Mouse (Mus musculus) neural tube, embryonic 13.5 days (tissue): ENCODE data around the gene Shroom4. TPM values are rescaled to one million over a fixed set of nuclear protein-coding genes. Genes with fewer than 3 reads are reported as not detected.

ENCODE experiments used
- ATAC-seq: fragments of 200-750 bp; cut with Nextera tagmentation; 2 replicates; pipeline ENCODE4 v1.8.0; 2017; ENCODE audit warnings: low read depth, mild to moderate bottlenecking, moderate TSS enrichment, moderate library complexity
- H3K27ac ChIP-seq: fragments of 300-500 bp; sonication (generic); replicated peaks from 2 replicates; pipeline ENCODE4 v1.5.1; 2015; ENCODE audit warnings: moderate library complexity, mild to moderate bottlenecking, inconsistent platforms
- H3K27me3 ChIP-seq: fragments of 300-500 bp; sonication (generic); 2 replicates; pipeline ENCODE4 v1.6.1; 2015; ENCODE audit warnings: mild to moderate bottlenecking, inconsistent platforms
- H3K36me3 ChIP-seq: fragments of 300-500 bp; sonication (generic); 2 replicates; pipeline ENCODE4 v1.6.1; 2015; ENCODE audit warnings: mild to moderate bottlenecking, inconsistent platforms
- H3K4me1 ChIP-seq: fragments of 300-500 bp; sonication (generic); replicated peaks from 2 replicates; pipeline ENCODE4 v1.6.1; 2015; ENCODE audit warnings: inconsistent platforms
- H3K4me2 ChIP-seq: fragments of 300-500 bp; sonication (generic); 2 replicates; pipeline ENCODE4 v1.6.1; 2015; ENCODE audit warnings: inconsistent platforms, mild to moderate bottlenecking, moderate library complexity
- H3K4me3 ChIP-seq: fragments of 300-500 bp; sonication (generic); 2 replicates; pipeline ENCODE4 v1.5.1; 2015; ENCODE audit warnings: mild to moderate bottlenecking, inconsistent platforms
- H3K9ac ChIP-seq: fragments of 300-500 bp; sonication (generic); 2 replicates; pipeline ENCODE4 v1.6.1; 2015; ENCODE audit warnings: moderate library complexity, mild to moderate bottlenecking, inconsistent platforms
- H3K9me3 ChIP-seq: fragments of 300-500 bp; sonication (generic); 2 replicates; pipeline ENCODE4 v1.6.1; 2016; ENCODE audit warnings: inconsistent platforms
- WGBS: fragments of 180-500 bp; shearing (Covaris S2); methylation state at CpG from one replicate; pipeline ENCODE4 v1.1.7; 2015; 5-methylcytosine and 5-hydroxymethylcytosine counted together
- polyA plus RNA-seq: library from polyadenylated mRNA; unstranded; fragments of >200 nt; fragmentation: Nextera tagmentation; extraction: Ambion mirVana; gene quantifications from 2 replicates; pipeline ENCODE4 v1.2.1, GENCODE M21; 2015

Gene Shroom4
- polyA plus RNA-seq: 1.6 and 2.2 TPM in 2 replicates

- WGBS: 11% methylated on average over 54 of the region's 55 CpGs
- Histone ChIP-seq H3K9ac (peak within 1 kb of the TSS; percentile 74), H3K9me3 (no peaks in the 10 kb centered on the region), H3K4me1 (peaks cover 8% of the 10 kb centered on the region; the same call in 1 of the 2 replicates), H3K4me2 (peak within 1 kb of the TSS; percentile 65), H3K4me3 (peak within 1 kb of the TSS; percentile 59), H3K36me3 (no peaks in the 10 kb centered on the region), H3K27ac (peak within 1 kb of the TSS; percentile 71), H3K27me3 (no peaks in the 10 kb centered on the region)
- peak; percentile 96 for ATAC-seq
These were observed at the start of gene Shroom4 for GRCm38 (mm10) chrX:6399626-6400397. TSS of gene Shroom4 (plus strand) at chrX:6399854.

- Histone ChIP-seq H3K36me3 (no peaks in the 10 kb centered on the region), H3K27ac (no peak overlapping the region), H3K4me3 (no peak overlapping the region), H3K9me3 (no peaks in the 10 kb centered on the region), H3K9ac (no peak overlapping the region), H3K27me3 (no peaks in the 10 kb centered on the region), H3K4me1 (no peaks in the 10 kb centered on the region), H3K4me2 (no peak overlapping the region)
- no peak for ATAC-seq
- WGBS: 77% methylated on average over 3 of the region's 3 CpGs
These were observed 42.8 kb upstream of the Shroom4 start for GRCm38 (mm10) chrX:6356876-6357275.

GRCm38 (mm10) chrX:6357503-6358114, 42.0 kb upstream of the Shroom4 start:
- 61% methylated on average over 6 of the region's 6 CpGs for WGBS
- Histone ChIP-seq H3K9ac (no peak overlapping the region), H3K27me3 (no peaks in the 10 kb centered on the region), H3K4me2 (no peak overlapping the region), H3K9me3 (no peaks in the 10 kb centered on the region), H3K4me1 (no peaks in the 10 kb centered on the region), H3K4me3 (no peak overlapping the region), H3K27ac (no peak overlapping the region), H3K36me3 (no peaks in the 10 kb centered on the region)
- no peak for ATAC-seq

GRCm38 (mm10) chrX:6368822-6369221, 30.8 kb upstream of the Shroom4 start:
- Histone ChIP-seq H3K4me1 (no peaks in the 10 kb centered on the region), H3K4me2 (no peak overlapping the region), H3K27me3 (no peaks in the 10 kb centered on the region), H3K27ac (no peak overlapping the region), H3K4me3 (no peak overlapping the region), H3K9ac (no peak overlapping the region), H3K36me3 (no peaks in the 10 kb centered on the region), H3K9me3 (no peaks in the 10 kb centered on the region)
- ATAC-seq: no peak
- 85% methylated on average over 1 of the region's 1 CpGs for WGBS

- 92% methylated on average over 3 of the region's 3 CpGs for WGBS
- H3K36me3 ChIP-seq: no peaks in the 10 kb centered on the region
- no peaks in the 10 kb centered on the region for H3K4me1 ChIP-seq
- no peak overlapping the region for H3K9ac ChIP-seq
- no peaks in the 10 kb centered on the region for H3K27me3 ChIP-seq
- no peak overlapping the region for H3K4me2 ChIP-seq
- no peaks in the 10 kb centered on the region for H3K9me3 ChIP-seq
- no peak overlapping the region for H3K27ac ChIP-seq
- ATAC-seq: no peak
- no peak overlapping the region for H3K4me3 ChIP-seq
These were observed 28.9 kb upstream of the Shroom4 start for GRCm38 (mm10) chrX:6370706-6371105.

GRCm38 (mm10) chrX:6393861-6394260, 5.8 kb upstream of the Shroom4 start:
- Histone ChIP-seq H3K4me2 (no peak overlapping the region), H3K27me3 (no peaks in the 10 kb centered on the region), H3K36me3 (no peaks in the 10 kb centered on the region), H3K9ac (no peak overlapping the region), H3K27ac (no peak overlapping the region), H3K4me3 (no peak overlapping the region), H3K9me3 (no peaks in the 10 kb centered on the region), H3K4me1 (no peaks in the 10 kb centered on the region)
- ATAC-seq: no peak
- WGBS: 100% methylated on average over 1 of the region's 1 CpGs

- Histone ChIP-seq H3K27ac (peak overlapping the region; percentile 71), H3K4me3 (peak overlapping the region; percentile 59), H3K36me3 (no peaks in the 10 kb centered on the region), H3K9me3 (no peaks in the 10 kb centered on the region), H3K9ac (peak overlapping the region; percentile 74; the same call in 1 of the 2 replicates), H3K4me2 (peak overlapping the region; percentile 65), H3K4me1 (peaks cover 8% of the 10 kb centered on the region; the same call in 1 of the 2 replicates), H3K27me3 (no peaks in the 10 kb centered on the region)
- 53% methylated on average over 1 of the region's 1 CpGs for WGBS
- ATAC-seq: no peak
These were observed 461 bp upstream of the Shroom4 start for GRCm38 (mm10) chrX:6399193-6399592.

GRCm38 (mm10) chrX:6400398-6401020, 855 bp downstream of the Shroom4 start:
- H3K4me2 ChIP-seq: peak overlapping the region; percentile 65
- WGBS: 20% methylated on average over 33 of the region's 49 CpGs
- H3K4me3 ChIP-seq: peak overlapping the region; percentile 59
- H3K9ac ChIP-seq: peak overlapping the region; percentile 74
- peak; percentile 64 for ATAC-seq
- H3K36me3 ChIP-seq: no peaks in the 10 kb centered on the region
- H3K27ac ChIP-seq: peak overlapping the region; percentile 71
- H3K27me3 ChIP-seq: no peaks in the 10 kb centered on the region
- peaks cover 8% of the 10 kb centered on the region; the same call in 1 of the 2 replicates for H3K4me1 ChIP-seq
- H3K9me3 ChIP-seq: no peaks in the 10 kb centered on the region

- Histone ChIP-seq H3K9ac (no peak overlapping the region), H3K9me3 (no peaks in the 10 kb centered on the region), H3K4me2 (no peak overlapping the region), H3K27me3 (no peaks in the 10 kb centered on the region), H3K36me3 (no peaks in the 10 kb centered on the region), H3K4me1 (peaks cover 8% of the 10 kb centered on the region; the same call in 1 of the 2 replicates), H3K4me3 (no peak overlapping the region), H3K27ac (no peak overlapping the region)
- 75% methylated on average over 4 of the region's 4 CpGs for WGBS
- ATAC-seq: no peak
These were observed 3.3 kb downstream of the Shroom4 start for GRCm38 (mm10) chrX:6402921-6403320.

- H3K9me3 ChIP-seq: no peaks in the 10 kb centered on the region
- H3K36me3 ChIP-seq: no peaks in the 10 kb centered on the region
- no peak overlapping the region for H3K9ac ChIP-seq
- no peak overlapping the region for H3K27ac ChIP-seq
- no peaks in the 10 kb centered on the region for H3K4me1 ChIP-seq
- no peak for ATAC-seq
- H3K4me2 ChIP-seq: no peak overlapping the region
- 53% methylated on average over 6 of the region's 6 CpGs for WGBS
- H3K4me3 ChIP-seq: no peak overlapping the region
- H3K27me3 ChIP-seq: no peaks in the 10 kb centered on the region
These were observed 9.5 kb downstream of the Shroom4 start for GRCm38 (mm10) chrX:6409114-6409513.

- Histone ChIP-seq H3K4me2 (no peak overlapping the region), H3K4me1 (no peaks in the 10 kb centered on the region), H3K9me3 (no peaks in the 10 kb centered on the region), H3K36me3 (no peaks in the 10 kb centered on the region), H3K4me3 (no peak overlapping the region), H3K9ac (no peak overlapping the region), H3K27me3 (no peaks in the 10 kb centered on the region), H3K27ac (no peak overlapping the region)
- ATAC-seq: no peak
- WGBS: 59% methylated on average over 12 of the region's 12 CpGs
These were observed 15.8 kb downstream of the Shroom4 start for GRCm38 (mm10) chrX:6415412-6415811.

GRCm38 (mm10) chrX:6415936-6416335, 16.3 kb downstream of the Shroom4 start:
- no peaks in the 10 kb centered on the region for H3K4me1 ChIP-seq
- H3K4me3 ChIP-seq: no peak overlapping the region
- H3K27ac ChIP-seq: no peak overlapping the region
- no peak for ATAC-seq
- H3K9ac ChIP-seq: no peak overlapping the region
- no peaks in the 10 kb centered on the region for H3K27me3 ChIP-seq
- no peaks in the 10 kb centered on the region for H3K9me3 ChIP-seq
- no peak overlapping the region for H3K4me2 ChIP-seq
- H3K36me3 ChIP-seq: no peaks in the 10 kb centered on the region
- 45% methylated on average over 5 of the region's 5 CpGs for WGBS
